Mouse (Mus musculus): Measurements from ENCODE around the gene Dixdc1. TPM values are rescaled to one million over a fixed set of nuclear protein-coding genes. Genes with fewer than 3 reads are reported as not detected.

Gene Dixdc1
- polyA plus RNA-seq (2012; rRNA removed), result 2.1 and 3.3 TPM in 2 replicates

GRCm38 (mm10) chr9:50738914-50739870 is at the start of gene Dixdc1:
Dixdc1 (minus strand) TSS chr9:50739517.

GRCm38 (mm10) chr9:50774991-50775612 is 35.8 kb upstream of the Dixdc1 start, which contains the start of the genes Alg9 and 1110032A03Rik:
Alg9 (plus strand) TSS chr9:50775019.
1110032A03Rik (minus strand) TSS chr9:50775520.

GRCm38 (mm10) chr9:50768107-50769002 is 29.0 kb upstream of the Dixdc1 start, which contains the start of gene Fdxacb1:
Fdxacb1 (plus strand) TSS chr9:50768236.

GRCm38 (mm10) chr9:50752054-50752602 is 12.8 kb upstream of the Dixdc1 start, which contains the start of gene Hspb2:
Hspb2 (minus strand) TSS chr9:50752354.

GRCm38 (mm10) chr9:50751323-50751722 is 12.0 kb upstream of the Dixdc1 start, which contains the start of gene Cryab:
Cryab (plus strand) TSS chr9:50751325.

GRCm38 (mm10) chr9:50746214-50746677 is 6.9 kb upstream of the Dixdc1 start, which contains the start of gene 2310030G06Rik:
2310030G06Rik (minus strand) TSS chr9:50746536.

GRCm38 (mm10) chr9:50659392-50660217 is 79.7 kb downstream of the Dixdc1 start, which contains the start of gene Dlat:
Dlat (minus strand) TSS chr9:50659780.

GRCm38 (mm10) chr9:50616766-50617603 is 122.3 kb downstream of the Dixdc1 start, which contains the start of the genes Pih1d2 and Nkapd1:
Pih1d2 (plus strand) TSS chr9:50617321.
Nkapd1 (minus strand) TSS chr9:50617464.

Other genes with a start within 250 kb of the Dixdc1 start
- 11.2 and 13.5 TPM in 2 replicates for gene Plet1, start 245.0 kb downstream of the Dixdc1 start, polyA plus RNA-seq (2012; rRNA removed)
- gene Pts, start 210.8 kb downstream of the Dixdc1 start, polyA plus RNA-seq (2012; rRNA removed), result 5.1 and 7.5 TPM in 2 replicates
- 9.6 and 12.0 TPM in 2 replicates for gene Il18, start 184.7 kb downstream of the Dixdc1 start, polyA plus RNA-seq (2012; rRNA removed)
- gene Bco2, start 184.3 kb downstream of the Dixdc1 start, polyA plus RNA-seq (2012; rRNA removed), result 0.40 and 0.62 TPM in 2 replicates
- gene Tex12, start 178.2 kb downstream of the Dixdc1 start, polyA plus RNA-seq (2012; rRNA removed), result not detected in 2 replicates
- 199 and 222 TPM in 2 replicates for gene Sdhd, start 135.7 kb downstream of the Dixdc1 start, polyA plus RNA-seq (2012; rRNA removed)
- 29.1 and 49.9 TPM in 2 replicates for gene Timm8b, start 135.6 kb downstream of the Dixdc1 start, polyA plus RNA-seq (2012; rRNA removed)
- 0.16 and 0.25 TPM in 2 replicates for gene Pih1d2, start 122.2 kb downstream of the Dixdc1 start, polyA plus RNA-seq (2012; rRNA removed)
- gene Nkapd1, start 122.1 kb downstream of the Dixdc1 start, polyA plus RNA-seq (2012; rRNA removed), result 1.9 TPM in 2 replicates
- 6.9 and 9.6 TPM in 2 replicates for gene Dlat, start 79.7 kb downstream of the Dixdc1 start, polyA plus RNA-seq (2012; rRNA removed)
- gene 2310030G06Rik, start 7.0 kb upstream of the Dixdc1 start, polyA plus RNA-seq (2012; rRNA removed), result 5.8 and 6.1 TPM in 2 replicates
- gene Cryab, start 11.8 kb upstream of the Dixdc1 start, polyA plus RNA-seq (2012; rRNA removed), result 181 and 206 TPM in 2 replicates
- gene Hspb2, start 12.8 kb upstream of the Dixdc1 start, polyA plus RNA-seq (2012; rRNA removed), result 23.5 and 39.2 TPM in 2 replicates
- 1.1 and 1.2 TPM in 2 replicates for gene Fdxacb1, start 28.7 kb upstream of the Dixdc1 start, polyA plus RNA-seq (2012; rRNA removed)
- 12.9 and 16.7 TPM in 2 replicates for gene Alg9, start 35.5 kb upstream of the Dixdc1 start, polyA plus RNA-seq (2012; rRNA removed)
- 12.0 and 12.6 TPM in 2 replicates for gene 1110032A03Rik, start 36.0 kb upstream of the Dixdc1 start, polyA plus RNA-seq (2012; rRNA removed)
- 4.1 and 7.2 TPM in 2 replicates for gene Ppp2r1b, start 105.8 kb upstream of the Dixdc1 start, polyA plus RNA-seq (2012; rRNA removed)